Mouse (Mus musculus) forebrain, embryonic 12.5 days (tissue): ENCODE measurements at regions not wholly inside any gene's neighbourhood (a gene's known extent, or its start where the extent isn't known, plus 50 kb on each side); places are given as distances from the start of the nearest gene placed in this dataset.
"Not testable (repeated sequence)": the region's sequence is repeated elsewhere in the genome, so short reads cannot be mapped to it uniquely, and the experiment has no call there.

Experiments
- ATAC-seq: fragments of 200-750 bp; cut with Nextera tagmentation; 2 replicates; pipeline ENCODE4 v1.8.0; 2017; ENCODE audit warnings: moderate TSS enrichment; ENCODE audit not compliant: low FRiP score
- H3K27ac ChIP-seq: fragments of 300-500 bp; sonication (generic); 2 replicates; pipeline ENCODE4 v1.5.1; 2016; ENCODE audit warnings: mild to moderate bottlenecking
- H3K27me3 ChIP-seq: fragments of 300-500 bp; sonication (generic); 2 replicates; pipeline ENCODE4 v1.6.1; 2016; ENCODE audit warnings: mild to moderate bottlenecking
- H3K36me3 ChIP-seq: fragments of 300-500 bp; sonication (generic); replicated peaks from 2 replicates; pipeline ENCODE4 v1.6.1; 2016; ENCODE audit warnings: mild to moderate bottlenecking
- H3K4me1 ChIP-seq: fragments of 300-500 bp; sonication (generic); 2 replicates; pipeline ENCODE4 v1.6.1; 2016
- H3K4me2 ChIP-seq: fragments of 300-500 bp; sonication (generic); 2 replicates; pipeline ENCODE4 v1.6.1; 2016; ENCODE audit warnings: mild to moderate bottlenecking, moderate library complexity
- H3K4me3 ChIP-seq: fragments of 300-500 bp; sonication (generic); replicated peaks from 2 replicates; pipeline ENCODE4 v1.5.1; 2016; ENCODE audit warnings: mild to moderate bottlenecking
- H3K9ac ChIP-seq: fragments of 300-500 bp; sonication (generic); 2 replicates; pipeline ENCODE4 v1.6.1; 2016; ENCODE audit warnings: mild to moderate bottlenecking
- H3K9me3 ChIP-seq: fragments of 300-500 bp; sonication (generic); 2 replicates; pipeline ENCODE4 v1.6.1; 2016
- WGBS: fragments of 180-500 bp; shearing (Covaris S2); methylation state at CpG from one replicate; pipeline ENCODE4 v1.1.7; 2016; 5-methylcytosine and 5-hydroxymethylcytosine counted together

GRCm38 (mm10) chr12:27945411-27945810 is 603.0 kb upstream of the Sox11 start:
- Histone ChIP-seq H3K4me2 (no peak overlapping the region), H3K27ac (peak overlapping the region; percentile 68), H3K36me3 (no peaks in the 10 kb centered on the region), H3K4me3 (no peak overlapping the region), H3K9ac (no peak overlapping the region), H3K9me3 (no peaks in the 10 kb centered on the region), H3K4me1 (peaks cover 21% of the 10 kb centered on the region), H3K27me3 (no peaks in the 10 kb centered on the region)
- peak; percentile 85 for ATAC-seq
- WGBS, result 41% methylated on average over 2 of the region's 2 CpGs

DNA sequence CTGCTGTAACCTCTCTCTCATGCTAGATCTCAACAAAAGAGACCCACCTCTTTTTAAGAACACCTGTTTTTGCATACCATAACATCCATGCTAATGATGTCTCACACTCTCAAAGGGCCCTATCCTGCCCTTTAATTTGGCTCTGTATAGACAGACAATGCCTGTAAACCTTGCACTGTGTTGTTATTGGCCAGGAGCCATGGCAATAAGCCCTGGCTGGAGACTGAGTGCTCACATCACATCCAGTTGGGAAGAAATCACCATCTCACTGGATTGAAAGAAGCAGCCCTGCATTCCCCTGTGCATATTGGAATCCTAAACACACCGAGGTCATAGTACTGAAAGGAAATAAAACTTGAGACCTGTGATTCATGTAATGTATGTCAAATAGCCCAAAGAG is 598.7 kb upstream of the Sox11 start:
- Histone ChIP-seq H3K9me3 (no peaks in the 10 kb centered on the region), H3K9ac (no peak overlapping the region), H3K4me1 (peaks cover 10% of the 10 kb centered on the region), H3K4me3 (no peak overlapping the region), H3K27me3 (no peaks in the 10 kb centered on the region), H3K4me2 (no peak overlapping the region), H3K27ac (no peak overlapping the region), H3K36me3 (no peaks in the 10 kb centered on the region)
- 89% methylated on average over 1 of the region's 1 CpGs for WGBS
- no peak for ATAC-seq

DNA sequence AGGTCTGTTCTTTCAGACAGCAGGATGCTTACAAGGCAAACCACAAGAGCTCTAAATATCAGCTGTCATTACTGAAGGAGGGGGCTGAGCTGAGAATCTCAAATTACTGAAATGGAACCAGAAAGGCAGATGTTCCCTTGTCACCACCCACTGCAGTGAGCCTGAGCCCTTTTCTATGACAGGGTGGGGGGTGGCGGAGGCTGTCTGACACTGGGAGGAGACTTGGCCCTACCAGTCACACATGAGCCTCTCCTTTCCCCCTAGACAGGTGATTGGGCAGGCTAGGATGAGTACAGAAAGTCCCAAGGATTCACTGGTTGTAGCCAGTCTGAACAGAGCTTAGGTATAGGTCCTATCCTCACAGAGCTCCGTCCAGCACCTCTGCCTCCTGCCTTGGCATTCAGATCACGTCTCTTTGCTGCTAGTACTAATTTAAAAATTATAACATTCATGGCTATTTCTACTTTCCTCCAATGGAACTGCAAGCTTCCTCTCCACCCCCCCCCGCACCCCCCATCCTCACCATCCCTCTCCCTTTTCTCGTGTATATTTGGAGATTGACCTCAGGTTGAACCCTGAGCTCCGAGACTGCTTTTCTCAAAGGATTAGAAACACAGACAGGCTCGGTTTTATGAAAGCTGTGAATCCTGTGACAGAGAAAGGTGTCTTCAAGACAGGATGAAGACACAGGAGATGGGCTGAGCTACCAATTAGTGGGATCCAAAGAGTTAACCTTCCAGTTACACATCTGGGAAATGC is 590.2 kb upstream of the Sox11 start:
- no peak overlapping the region for H3K9ac ChIP-seq

DNA sequence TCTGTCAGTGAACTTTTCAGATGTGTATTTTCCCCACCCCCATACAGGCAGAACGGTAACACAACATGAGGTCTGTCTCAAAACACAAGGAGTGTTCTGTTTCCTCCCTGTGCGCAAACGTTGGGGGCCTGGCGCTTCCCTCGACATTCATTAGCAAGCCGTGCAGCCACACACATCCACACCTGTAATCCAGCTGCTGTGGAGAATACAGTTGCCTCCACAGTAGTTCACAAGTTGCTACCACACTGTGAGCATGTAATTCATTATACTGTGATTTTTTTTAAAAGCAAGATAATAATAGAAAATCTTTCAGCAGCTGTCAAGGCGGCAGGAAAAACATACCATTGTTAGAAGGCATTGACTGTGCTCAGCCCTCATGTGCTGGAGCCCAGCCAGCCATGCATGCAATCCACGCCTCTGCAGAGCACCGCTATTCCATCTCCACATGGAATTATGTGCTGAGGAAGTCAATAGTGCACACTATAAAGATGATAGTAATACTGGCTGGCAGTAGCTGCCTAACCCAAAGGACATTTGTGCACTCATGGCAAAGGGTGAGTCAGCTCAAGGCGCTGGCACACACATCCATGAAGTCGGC is 586.1 kb upstream of the Sox11 start:
- Histone ChIP-seq H3K9me3 (no peaks in the 10 kb centered on the region), H3K4me1 (peaks cover 22% of the 10 kb centered on the region), H3K4me2 (no peak overlapping the region), H3K27ac (0 out of 2 replicates have a peak overlapping the region, but pooled peaks have one; percentile 8), H3K9ac (no peak overlapping the region), H3K36me3 (no peaks in the 10 kb centered on the region), H3K27me3 (no peaks in the 10 kb centered on the region), H3K4me3 (no peak overlapping the region)
- WGBS, result 59% methylated on average over 11 of the region's 11 CpGs
- ATAC-seq, result peak; percentile 53; the same call in 1 of the 2 replicates

More for the DNA sequence above, 590.2 kb upstream of the Sox11 start:
- no peak overlapping the region for H3K4me2 ChIP-seq
- H3K36me3 ChIP-seq, result no peaks in the 10 kb centered on the region
- H3K27ac ChIP-seq, result peak overlapping the region; percentile 68
- no peaks in the 10 kb centered on the region for H3K27me3 ChIP-seq
- ATAC-seq, result peak; percentile 74
- 26% methylated on average over 7 of the region's 7 CpGs for WGBS
- peaks cover 22% of the 10 kb centered on the region for H3K4me1 ChIP-seq
- H3K9me3 ChIP-seq, result no peaks in the 10 kb centered on the region
- no peak overlapping the region for H3K4me3 ChIP-seq

DNA sequence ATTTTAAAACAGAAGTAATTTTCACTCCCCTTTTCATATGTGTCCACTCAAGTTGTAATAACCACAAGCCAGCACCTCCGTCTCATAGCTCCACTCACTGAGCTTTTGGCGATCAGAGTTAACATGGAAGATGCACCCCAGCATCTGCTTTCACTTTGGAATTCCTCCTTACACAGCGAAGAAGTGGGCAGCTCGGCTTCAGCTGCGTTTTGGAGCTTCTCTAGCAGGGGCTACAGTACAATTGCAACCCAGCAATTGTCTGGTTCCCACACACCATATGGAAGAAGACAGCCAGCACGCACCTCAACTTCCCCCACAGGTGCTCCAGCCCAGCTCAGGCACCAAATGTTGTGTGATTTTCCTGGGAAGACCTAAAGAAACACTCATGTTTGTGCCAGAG is 584.4 kb upstream of the Sox11 start:
- H3K4me2 ChIP-seq, result no peak overlapping the region
- no peaks in the 10 kb centered on the region for H3K36me3 ChIP-seq
- H3K4me3 ChIP-seq, result no peak overlapping the region
- ATAC-seq, result no peak
- no peak overlapping the region for H3K27ac ChIP-seq
- H3K4me1 ChIP-seq, result peaks cover 9% of the 10 kb centered on the region
- no peak overlapping the region for H3K9ac ChIP-seq
- H3K27me3 ChIP-seq, result no peaks in the 10 kb centered on the region
- 91% methylated on average over 6 of the region's 6 CpGs for WGBS
- no peaks in the 10 kb centered on the region for H3K9me3 ChIP-seq

GRCm38 (mm10) chr12:27920607-27921006 is 578.2 kb upstream of the Sox11 start:
- H3K27me3 ChIP-seq, result no peaks in the 10 kb centered on the region
- ATAC-seq, result no peak
- H3K9ac ChIP-seq, result no peak overlapping the region
- H3K4me2 ChIP-seq, result no peak overlapping the region
- 83% methylated on average over 1 of the region's 1 CpGs for WGBS
- no peak overlapping the region for H3K27ac ChIP-seq
- H3K36me3 ChIP-seq, result no peaks in the 10 kb centered on the region
- no peaks in the 10 kb centered on the region for H3K9me3 ChIP-seq
- H3K4me1 ChIP-seq, result no peaks in the 10 kb centered on the region
- H3K4me3 ChIP-seq, result no peak overlapping the region

- no peak overlapping the region for H3K4me2 ChIP-seq
- H3K4me1 ChIP-seq, result no peaks in the 10 kb centered on the region
- no peak overlapping the region for H3K27ac ChIP-seq
- no peak overlapping the region for H3K4me3 ChIP-seq
- H3K9ac ChIP-seq, result no peak overlapping the region
- no peak for ATAC-seq
- no peaks in the 10 kb centered on the region for H3K36me3 ChIP-seq
- 72% methylated on average over 3 of the region's 3 CpGs for WGBS
- H3K9me3 ChIP-seq, result no peaks in the 10 kb centered on the region
- H3K27me3 ChIP-seq, result no peaks in the 10 kb centered on the region
Measured at GRCm38 (mm10) chr12:27916401-27916920, 574.1 kb upstream of the Sox11 start.

DNA sequence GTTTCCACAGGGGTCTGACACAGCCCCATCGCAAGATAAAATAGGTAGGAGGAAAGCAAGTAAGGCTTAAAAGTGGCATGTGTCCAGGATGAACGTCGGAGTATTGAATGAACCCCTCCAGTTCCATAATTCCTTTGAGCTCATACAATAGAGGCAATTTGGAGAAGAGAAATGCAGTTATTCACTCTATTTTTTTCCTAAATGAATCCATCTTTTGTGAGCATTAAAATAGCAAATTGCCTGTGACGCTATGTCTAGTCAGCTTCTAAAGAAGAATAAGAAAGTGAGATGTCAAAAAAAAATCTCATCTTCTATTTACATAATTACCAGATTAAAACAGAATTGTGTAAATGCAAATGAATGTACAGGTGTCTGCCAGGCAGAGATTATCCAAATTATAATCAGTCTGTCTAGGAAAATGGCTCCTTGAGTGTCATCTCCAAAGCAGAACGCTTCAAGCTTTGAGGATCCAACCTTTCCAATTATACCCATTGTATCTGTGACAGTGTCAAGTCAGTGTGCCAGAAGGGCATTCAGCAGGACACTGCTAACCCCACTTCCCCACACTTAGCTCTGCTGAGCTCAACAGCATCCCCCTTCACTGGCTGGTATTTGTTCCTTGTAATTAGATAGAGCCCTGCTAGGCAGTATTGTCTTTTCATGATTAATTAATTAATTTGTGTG is 567.2 kb upstream of the Sox11 start:
- WGBS, result 39% methylated on average over 5 of the region's 5 CpGs
- no peak overlapping the region for H3K9ac ChIP-seq
- ATAC-seq, result no peak

DNA sequence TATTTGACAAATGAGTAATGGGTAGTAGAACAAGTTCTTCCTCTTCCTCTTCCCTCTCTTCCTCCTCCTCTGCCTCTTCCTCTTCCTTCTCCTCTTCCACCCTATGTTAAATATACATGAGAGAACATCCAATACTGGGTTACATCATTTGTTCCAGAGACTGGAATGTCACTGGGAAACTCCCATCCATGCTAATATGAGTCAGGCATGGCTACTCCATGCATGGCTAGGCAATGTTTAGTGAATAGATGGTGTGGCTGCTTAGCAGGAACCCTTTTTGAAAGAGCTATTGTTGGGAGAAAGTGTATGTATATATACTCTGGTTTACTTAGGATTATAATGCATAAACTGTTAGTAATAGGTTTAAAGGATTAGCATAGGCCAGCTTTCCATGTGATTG is 554.3 kb upstream of the Sox11 start:
- H3K36me3 ChIP-seq, H3K27ac ChIP-seq, ATAC-seq, H3K4me3 ChIP-seq, H3K4me1 ChIP-seq, H3K27me3 ChIP-seq, H3K9me3 ChIP-seq, H3K9ac ChIP-seq, H3K4me2 ChIP-seq: not testable (repeated sequence)

More for the DNA sequence above, 567.2 kb upstream of the Sox11 start:
- Histone ChIP-seq H3K27me3 (no peaks in the 10 kb centered on the region), H3K4me2 (no peak overlapping the region), H3K4me1 (peaks cover 7% of the 10 kb centered on the region; the same call in 1 of the 2 replicates), H3K9me3 (no peaks in the 10 kb centered on the region), H3K4me3 (no peak overlapping the region), H3K27ac (no peak overlapping the region), H3K36me3 (no peaks in the 10 kb centered on the region)

- Histone ChIP-seq H3K4me1 (no peaks in the 10 kb centered on the region), H3K9me3 (no peaks in the 10 kb centered on the region), H3K36me3 (no peaks in the 10 kb centered on the region), H3K27me3 (no peaks in the 10 kb centered on the region), H3K4me2 (no peak overlapping the region), H3K9ac (no peak overlapping the region), H3K27ac (no peak overlapping the region), H3K4me3 (no peak overlapping the region)
- no peak for ATAC-seq
- 72% methylated on average over 4 of the region's 4 CpGs for WGBS
Measured at GRCm38 (mm10) chr12:27881720-27882119, 539.3 kb upstream of the Sox11 start.

- Histone ChIP-seq H3K4me3 (no peak overlapping the region), H3K4me1 (no peaks in the 10 kb centered on the region), H3K36me3 (no peaks in the 10 kb centered on the region), H3K9ac (no peak overlapping the region), H3K27me3 (no peaks in the 10 kb centered on the region), H3K27ac (no peak overlapping the region), H3K9me3 (no peaks in the 10 kb centered on the region), H3K4me2 (no peak overlapping the region)
- 67% methylated on average over 1 of the region's 1 CpGs for WGBS
- no peak for ATAC-seq
Measured at GRCm38 (mm10) chr12:27866421-27866820, 524.0 kb upstream of the Sox11 start.

DNA sequence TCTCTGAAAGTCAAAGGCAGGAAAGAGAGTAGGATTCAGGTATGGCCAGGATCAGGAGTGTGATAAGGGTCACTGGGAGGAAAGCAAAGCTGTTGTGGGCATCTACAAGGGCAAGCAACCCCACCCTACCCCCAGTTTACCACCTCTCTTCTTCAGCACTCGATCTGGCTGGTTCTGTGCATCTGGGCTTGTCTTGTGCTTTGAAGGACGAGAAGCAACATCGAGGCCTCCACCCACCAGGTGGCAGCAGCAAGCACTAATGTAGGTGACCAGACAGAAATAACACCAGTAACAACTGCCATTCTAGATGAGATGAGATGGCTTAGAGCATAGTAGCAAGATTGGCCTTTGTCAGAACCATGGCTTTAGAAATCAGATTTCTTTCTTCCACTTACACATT is 507.2 kb upstream of the Sox11 start:
- Histone ChIP-seq H3K9ac (no peak overlapping the region), H3K4me2 (no peak overlapping the region), H3K9me3 (no peaks in the 10 kb centered on the region), H3K27me3 (no peaks in the 10 kb centered on the region), H3K36me3 (no peaks in the 10 kb centered on the region), H3K4me1 (no peaks in the 10 kb centered on the region), H3K27ac (no peak overlapping the region), H3K4me3 (no peak overlapping the region)
- 87% methylated on average over 3 of the region's 3 CpGs for WGBS
- no peak for ATAC-seq
